Mouse (Mus musculus): ENCODE results near the gene Mab21l3.

DNA sequence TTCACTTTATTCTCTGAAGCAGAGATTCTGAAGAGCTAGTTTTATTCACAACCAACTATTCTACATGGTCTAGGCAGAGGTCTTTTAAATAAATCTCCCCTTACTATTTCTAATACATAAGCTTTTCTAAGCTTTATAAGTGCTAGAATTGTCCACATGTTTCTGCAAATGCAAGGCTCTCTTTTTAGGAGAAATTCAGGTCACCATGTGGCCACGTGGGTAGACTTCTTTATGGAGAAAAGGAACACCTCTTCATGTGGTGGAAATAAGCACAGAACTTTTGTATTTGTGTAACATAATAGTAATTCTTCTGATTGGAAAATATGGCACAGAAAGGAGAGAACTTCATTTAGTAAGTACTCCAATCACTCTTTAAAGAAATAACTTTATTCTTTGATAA lies 5.3 kb upstream of the Mab21l3 start:
- TF ChIP-seq MAFK (IDR thresholded peaks at IDR 0.05; ENCODE audit: insufficient read depth, low read depth, low read length) (no peak), ZNF384 (IDR thresholded peaks at IDR 0.05; ENCODE audit: low read depth, low read length) (no peak), CHD2 (IDR thresholded peaks at IDR 0.05; ENCODE audit: low read depth, low read length) (no peak)

Measured in ES-E14 (cell line).